Mouse (Mus musculus): ENCODE measurements around the gene Zfr. TPM values are rescaled to one million over a fixed set of nuclear protein-coding genes. Genes with fewer than 3 reads are reported as not detected.
"Not testable (repeated sequence)": the region's sequence is repeated elsewhere in the genome, so short reads cannot be mapped to it uniquely, and the experiment has no call there.

Gene Zfr
- total RNA-seq, 2 experiments from 2014 or later, result 180 to 189 TPM

- no peak for DNase-seq (ENCODE audit: low spot score in 2 of 2)
These were observed 12.8 kb upstream of the Zfr start for GRCm38 (mm10) chr15:12104827-12105226.

- no peak for DNase-seq (ENCODE audit: low spot score in 2 of 2)
These were observed 11.2 kb upstream of the Zfr start for GRCm38 (mm10) chr15:12106430-12106829.

GRCm38 (mm10) chr15:12108200-12108599 is 9.4 kb upstream of the Zfr start:
- DNase-seq (ENCODE audit: low spot score in 2 of 2), result no peak

DNA sequence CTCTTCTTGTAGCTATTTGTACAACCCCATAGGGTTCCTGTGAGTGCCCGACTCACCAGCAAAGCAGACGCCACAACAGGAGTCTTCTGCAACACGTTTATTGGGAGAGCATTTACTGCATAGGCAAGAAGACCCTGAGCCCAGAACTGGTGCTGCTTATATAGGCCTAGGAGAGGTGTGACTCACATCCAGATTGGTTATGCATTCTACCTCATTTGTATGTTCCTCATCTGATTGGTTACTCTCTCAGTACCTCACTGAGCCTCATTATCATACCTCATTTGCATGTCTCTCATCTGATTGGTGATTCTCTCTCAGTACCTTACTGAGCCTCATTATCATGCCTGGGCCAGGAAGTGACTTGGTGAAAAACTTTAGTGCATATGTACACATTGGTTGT is 8.7 kb upstream of the Zfr start:
- not testable (repeated sequence) for DNase-seq (ENCODE audit: low spot score in 2 of 2)

- no peak for DNase-seq (ENCODE audit: low spot score in 2 of 2)
These were observed 6.4 kb upstream of the Zfr start for GRCm38 (mm10) chr15:12111232-12111631.

DNA sequence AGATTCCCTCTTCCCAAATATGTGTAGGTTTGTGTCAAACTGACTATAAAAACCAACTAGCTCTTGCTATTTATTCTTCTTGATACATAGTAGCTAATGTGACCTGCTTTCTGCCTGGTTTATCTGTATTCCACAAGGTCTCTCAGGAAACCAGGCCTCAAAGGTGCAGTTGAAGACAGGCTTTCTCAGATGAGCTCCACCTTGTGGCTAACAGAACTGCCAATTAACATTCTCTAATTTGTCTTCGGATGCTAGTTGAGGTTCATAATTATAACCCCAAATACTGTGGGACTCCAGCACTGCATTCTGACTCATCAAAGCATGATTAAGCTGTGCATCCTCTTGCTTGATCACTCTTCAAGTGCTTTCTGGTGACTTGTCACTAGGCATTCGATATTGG is 4.2 kb upstream of the Zfr start:
- DNase-seq (ENCODE audit: low spot score in 2 of 2), result no peak

DNA sequence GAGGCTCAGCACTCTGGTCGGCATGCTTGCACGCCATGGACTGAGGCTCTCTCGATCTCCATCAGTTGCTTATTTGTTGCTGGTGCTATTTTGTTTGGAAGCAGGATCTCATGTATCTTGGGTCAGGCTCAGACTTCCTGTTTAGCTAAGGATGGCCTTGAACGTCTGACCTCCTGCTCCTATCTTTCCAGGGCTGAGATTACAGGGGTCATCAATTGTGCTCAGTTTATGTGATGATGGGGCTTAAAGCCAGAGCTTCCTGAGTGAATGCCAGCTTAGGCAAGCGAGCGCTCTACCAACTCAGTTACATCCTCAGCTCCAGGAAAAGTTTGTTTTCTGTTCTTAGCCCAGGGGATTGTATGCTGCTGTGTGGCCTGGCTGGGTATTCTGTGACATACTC is 3.1 kb upstream of the Zfr start:
- no peak for DNase-seq (ENCODE audit: low spot score in 2 of 2)

GRCm38 (mm10) chr15:12115722-12116230 is 1.9 kb upstream of the Zfr start:
- no peak for DNase-seq (ENCODE audit: low spot score in 2 of 2)

DNA sequence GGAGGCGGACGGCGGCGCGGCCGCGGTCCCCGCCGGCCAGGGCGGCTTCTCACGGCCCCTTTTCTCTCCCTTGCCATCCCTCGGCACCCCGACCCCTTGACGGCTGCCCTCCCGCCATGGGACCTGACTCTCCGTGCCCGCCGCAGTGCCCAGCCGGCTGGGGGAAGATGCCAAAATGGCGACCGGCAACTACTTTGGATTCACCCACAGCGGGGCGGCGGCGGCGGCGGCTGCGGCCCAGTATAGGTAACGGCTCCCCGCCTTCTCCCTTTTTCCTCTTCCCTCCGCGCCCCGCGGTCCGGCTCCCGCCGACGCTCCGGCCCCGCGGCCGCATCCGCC is 431 bp downstream of the Zfr start:
- DNase-seq (ENCODE audit: low spot score in 2 of 2), result no peak

DNA sequence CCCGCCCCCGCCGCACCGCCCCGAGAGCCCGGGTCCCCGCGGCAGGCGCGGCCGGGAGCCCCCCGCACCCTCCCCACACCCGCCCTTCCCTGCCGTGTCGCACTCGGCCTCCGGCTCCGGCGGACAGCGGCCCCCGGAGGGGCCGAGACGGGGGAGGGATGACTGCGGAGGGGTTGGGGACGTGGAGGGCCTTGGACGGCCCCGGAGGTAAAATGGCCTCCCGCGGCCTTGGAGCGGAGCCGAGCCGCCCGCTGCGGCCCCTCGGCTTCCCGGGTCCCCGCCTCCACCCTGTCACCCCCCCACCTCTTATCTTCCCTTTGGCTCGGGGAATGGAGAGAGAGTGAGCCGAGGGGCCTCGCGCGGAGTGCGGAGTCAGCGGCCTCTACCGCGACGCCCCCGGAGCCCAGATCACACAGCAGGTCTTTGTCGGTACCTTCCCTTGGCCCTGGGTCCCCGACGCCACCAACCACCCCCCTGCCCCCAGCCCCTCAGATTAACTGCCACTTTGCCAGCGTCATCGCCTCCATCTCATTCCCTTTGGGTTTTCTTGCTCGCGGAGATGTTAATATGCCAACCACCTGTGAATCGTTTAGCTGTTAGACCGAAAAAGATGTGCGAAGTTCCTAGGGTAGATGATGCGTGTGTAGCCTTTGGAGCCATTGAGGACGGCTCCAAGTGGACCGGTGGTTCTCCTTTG is 949 bp downstream of the Zfr start:
- peak; percentile 31 to 41 for DNase-seq (ENCODE audit: low spot score in 2 of 2)

- no peak for DNase-seq (ENCODE audit: low spot score in 2 of 2)
These were observed 1.5 kb downstream of the Zfr start for GRCm38 (mm10) chr15:12119129-12119466.

GRCm38 (mm10) chr15:12124913-12125312 is 7.3 kb downstream of the Zfr start:
- DNase-seq (ENCODE audit: low spot score in 2 of 2), result no peak

DNA sequence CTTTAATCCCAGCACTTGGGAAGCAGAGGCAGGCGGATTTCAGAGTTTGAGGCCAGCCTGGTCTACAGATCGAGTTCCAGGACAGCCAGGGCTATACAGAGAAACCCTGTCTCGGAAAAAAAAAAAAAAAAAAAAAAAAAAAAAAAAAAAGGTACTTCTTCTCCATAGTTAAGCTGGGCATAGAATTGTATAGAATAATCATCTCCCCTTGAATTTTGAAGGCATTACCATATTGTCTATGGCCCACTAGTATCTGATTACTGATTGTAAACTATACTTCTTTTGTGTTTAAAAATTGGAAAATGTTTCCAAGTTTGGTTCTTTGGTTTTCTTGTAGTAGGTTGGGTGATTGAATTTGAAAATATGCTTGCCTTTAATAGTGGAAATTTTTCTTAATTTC is 13.2 kb downstream of the Zfr start:
- not testable (repeated sequence) for DNase-seq (ENCODE audit: low spot score in 2 of 2)

GRCm38 (mm10) chr15:12134546-12134945 is 16.9 kb downstream of the Zfr start:
- no peak for DNase-seq (ENCODE audit: low spot score in 2 of 2)

GRCm38 (mm10) chr15:12135368-12135767 is 17.7 kb downstream of the Zfr start:
- no peak for DNase-seq (ENCODE audit: low spot score in 2 of 2)

DNA sequence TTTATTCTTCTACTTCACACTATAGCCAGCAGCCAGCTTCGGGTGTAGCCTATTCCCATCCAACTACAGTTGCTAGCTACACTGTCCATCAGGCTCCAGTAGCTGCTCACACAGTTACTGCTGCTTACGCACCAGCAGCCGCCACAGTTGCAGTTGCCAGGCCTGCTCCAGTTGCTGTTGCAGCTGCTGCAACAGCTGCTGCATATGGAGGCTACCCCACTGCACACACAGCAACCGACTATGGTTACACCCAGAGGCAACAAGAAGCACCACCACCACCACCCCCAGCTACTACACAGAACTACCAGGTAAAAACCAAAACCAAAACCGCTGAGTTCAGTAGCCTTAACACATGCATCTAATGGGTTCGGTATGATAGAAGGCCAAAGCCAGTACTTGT is 18.7 kb downstream of the Zfr start:
- no peak for DNase-seq (ENCODE audit: low spot score in 2 of 2)

- no peak for DNase-seq (ENCODE audit: low spot score in 2 of 2)
These were observed 23.5 kb downstream of the Zfr start for GRCm38 (mm10) chr15:12140985-12141729.

- no peak for DNase-seq (ENCODE audit: low spot score in 2 of 2)
These were observed 29.8 kb downstream of the Zfr start for GRCm38 (mm10) chr15:12147423-12147822.

GRCm38 (mm10) chr15:12149501-12149900 is 31.9 kb downstream of the Zfr start:
- DNase-seq (ENCODE audit: low spot score in 2 of 2), result no peak

GRCm38 (mm10) chr15:12153747-12154146 is 36.1 kb downstream of the Zfr start:
- no peak for DNase-seq (ENCODE audit: low spot score in 2 of 2)

- no peak for DNase-seq (ENCODE audit: low spot score in 2 of 2)
These were observed 60.5 kb downstream of the Zfr start for GRCm38 (mm10) chr15:12178126-12178525.

- DNase-seq (ENCODE audit: low spot score in 2 of 2), result not testable (repeated sequence)
These were observed 63.7 kb downstream of the Zfr start for GRCm38 (mm10) chr15:12181181-12181805.
